Mouse (Mus musculus): ENCODE data around the gene Sumf1.

The Sumf1 gene

DNA sequence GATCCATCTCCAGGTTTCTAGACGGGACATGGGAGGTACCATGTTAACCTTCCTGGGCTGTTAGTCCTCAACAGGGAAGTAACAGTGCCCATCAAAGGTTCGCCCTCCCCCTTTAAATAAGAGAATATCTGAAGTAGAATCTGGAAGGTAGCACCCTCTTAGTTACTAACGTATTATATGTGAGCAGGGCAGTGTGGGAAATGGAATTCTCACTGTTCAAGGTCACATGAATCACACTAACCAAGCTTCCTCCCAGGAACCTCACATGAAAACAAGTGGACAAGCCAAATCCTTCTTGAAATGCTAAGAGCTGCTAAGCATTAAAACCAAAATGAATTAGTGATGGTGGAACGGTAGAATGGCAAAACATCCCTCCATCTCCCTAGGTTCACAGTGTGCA lies 38.7 kb downstream of the Sumf1 start:
- no peak for DNase-seq (ENCODE audit: low spot score in 2 of 2)

- no peak for DNase-seq (ENCODE audit: low spot score in 2 of 2)
Observed at GRCm38 (mm10) chr6:108145941-108146588, 39.3 kb downstream of the Sumf1 start.

DNA sequence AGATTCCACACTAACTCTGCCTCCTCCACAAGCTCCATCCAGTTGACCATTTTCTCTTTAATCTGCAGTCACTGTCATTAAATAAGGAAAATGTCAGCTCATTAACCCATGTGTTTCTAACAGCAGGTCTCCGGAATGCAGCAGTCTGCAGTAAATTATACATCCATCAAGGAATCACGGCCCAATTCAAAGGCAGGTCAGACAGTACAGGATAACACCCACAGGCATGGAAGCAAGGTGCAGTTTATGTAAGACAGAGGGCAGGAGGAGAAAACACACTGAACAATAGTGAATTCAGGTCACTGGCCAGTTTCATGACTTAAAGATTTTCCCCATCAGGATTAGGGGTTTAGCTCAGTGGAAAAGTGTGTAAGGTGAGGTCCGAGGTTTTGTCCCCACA lies 40.1 kb downstream of the Sumf1 start:
- DNase-seq (ENCODE audit: low spot score in 2 of 2): no peak

- DNase-seq (ENCODE audit: low spot score in 2 of 2): no peak
Observed at GRCm38 (mm10) chr6:108142796-108143195, 42.6 kb downstream of the Sumf1 start.

DNA sequence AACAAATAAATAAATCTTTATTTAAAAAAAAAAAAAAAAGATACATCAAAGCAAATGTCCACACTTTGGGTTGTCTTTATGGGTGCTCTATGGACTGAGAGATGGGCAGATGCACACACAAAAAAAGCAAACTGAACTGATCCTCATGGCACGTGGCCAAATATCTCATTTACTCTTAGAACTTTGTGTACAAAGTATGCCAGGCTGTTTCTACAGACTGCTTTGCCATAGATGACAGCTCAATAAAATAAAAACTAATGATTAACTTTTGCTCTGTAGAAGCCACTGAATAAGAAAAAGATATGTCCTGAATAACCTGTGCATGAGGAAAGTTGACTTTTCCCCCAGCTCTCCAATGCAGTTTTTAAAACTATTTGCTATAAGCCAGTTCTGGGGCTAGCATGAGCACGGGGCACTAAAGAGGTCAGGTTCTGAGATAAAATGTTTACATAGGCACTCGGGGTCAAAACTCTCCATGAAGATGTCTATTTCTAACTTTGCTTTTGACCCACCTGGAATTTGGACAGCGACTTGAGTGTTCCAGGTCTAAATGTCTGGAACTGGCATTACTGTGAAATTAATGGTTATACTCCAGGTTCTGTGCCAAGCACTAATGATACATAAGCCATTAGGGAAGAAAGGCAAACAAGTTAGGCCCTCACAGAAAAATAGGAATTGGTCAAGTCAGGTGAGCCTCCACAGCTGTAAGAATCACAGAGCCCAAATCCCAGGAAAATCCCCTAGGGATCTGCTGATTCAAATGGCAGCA lies 44.5 kb downstream of the Sumf1 start:
- DNase-seq (ENCODE audit: low spot score in 2 of 2): no peak

- no peak for DNase-seq (ENCODE audit: low spot score in 2 of 2)
Observed at GRCm38 (mm10) chr6:108137031-108137430, 48.4 kb downstream of the Sumf1 start.

GRCm38 (mm10) chr6:108136286-108136685 lies 49.1 kb downstream of the Sumf1 start:
- DNase-seq (ENCODE audit: low spot score in 2 of 2): no peak

DNA sequence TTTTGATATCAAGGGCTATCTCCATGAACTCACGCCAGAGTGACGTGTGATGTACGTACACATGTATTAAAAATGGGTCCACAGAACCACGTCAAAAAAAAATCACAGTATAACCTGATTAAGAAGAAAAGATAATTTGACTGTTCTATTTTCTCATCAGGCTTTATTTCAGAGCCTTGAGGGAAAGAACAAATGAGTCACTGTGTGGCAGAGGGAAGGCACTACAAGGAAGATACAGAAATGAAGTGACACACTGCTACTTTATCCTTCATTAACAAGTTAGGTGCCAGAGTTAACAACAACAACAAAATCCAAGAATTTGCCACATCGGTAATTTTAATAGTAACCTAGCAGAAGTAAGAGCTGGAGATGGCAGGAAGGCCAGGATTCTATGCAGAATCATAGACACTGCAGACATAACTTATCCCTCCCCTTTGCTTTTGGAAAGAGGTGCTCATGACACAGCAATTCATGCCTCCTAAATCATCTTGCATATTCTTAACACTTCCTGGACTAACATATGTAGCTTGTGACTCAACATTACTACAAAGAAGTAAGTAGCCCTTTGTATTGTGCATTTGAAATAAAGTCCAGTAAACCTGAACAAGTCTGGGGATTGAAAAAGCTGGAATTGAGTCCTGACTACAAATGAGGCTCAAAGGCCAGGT lies 53.0 kb downstream of the Sumf1 start:
- no peak for DNase-seq (ENCODE audit: low spot score in 2 of 2)

GRCm38 (mm10) chr6:108130718-108131117 lies 54.7 kb downstream of the Sumf1 start:
- DNase-seq (ENCODE audit: low spot score in 2 of 2): no peak

DNA sequence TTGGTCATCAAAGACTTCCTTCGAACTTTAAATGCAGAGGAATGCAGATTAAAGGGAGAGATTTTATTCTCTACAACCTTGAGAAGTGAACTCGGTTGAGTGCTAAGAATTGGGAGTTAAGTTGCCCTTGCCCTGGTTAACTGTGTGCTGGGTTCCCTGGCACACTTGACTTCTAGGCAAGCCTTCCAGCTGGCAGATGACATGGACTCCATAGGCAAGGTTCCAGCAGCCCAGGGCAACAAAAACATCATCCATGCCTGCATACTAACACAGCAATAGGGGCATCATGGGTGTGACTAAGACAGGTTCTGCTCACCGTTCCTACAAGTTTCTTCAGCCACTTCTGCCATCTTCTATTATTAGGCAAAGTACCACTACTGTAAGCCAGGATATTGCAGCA lies 58.8 kb downstream of the Sumf1 start:
- DNase-seq (ENCODE audit: low spot score in 2 of 2): no peak

GRCm38 (mm10) chr6:108125474-108125873 lies 59.9 kb downstream of the Sumf1 start:
- DNase-seq (ENCODE audit: low spot score in 2 of 2): no peak

- no peak for DNase-seq (ENCODE audit: low spot score in 2 of 2)
Observed at GRCm38 (mm10) chr6:108117881-108118280, 67.5 kb downstream of the Sumf1 start.

DNA sequence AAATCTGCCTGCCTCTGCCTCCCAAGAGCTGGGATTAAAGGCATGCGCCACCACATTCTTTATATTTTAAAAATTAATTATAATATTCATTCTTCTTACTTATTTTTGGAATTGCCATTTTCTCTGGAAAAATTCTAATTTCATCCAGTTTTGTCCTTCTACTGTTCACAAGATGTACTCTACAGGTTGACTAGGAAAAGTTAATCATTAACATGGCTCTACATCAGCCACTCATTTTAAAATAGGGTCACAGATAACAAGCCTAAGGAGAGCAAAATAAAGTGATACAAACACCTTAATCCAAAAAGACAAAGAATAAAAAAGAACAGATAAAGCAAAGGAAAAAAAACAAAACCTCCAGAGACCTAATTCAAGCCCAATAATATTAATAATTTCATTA lies 70.4 kb downstream of the Sumf1 start:
- no peak for DNase-seq (ENCODE audit: low spot score in 2 of 2)

GRCm38 (mm10) chr6:108111693-108112092 lies 73.7 kb downstream of the Sumf1 start:
- DNase-seq (ENCODE audit: low spot score in 2 of 2): no peak

DNA sequence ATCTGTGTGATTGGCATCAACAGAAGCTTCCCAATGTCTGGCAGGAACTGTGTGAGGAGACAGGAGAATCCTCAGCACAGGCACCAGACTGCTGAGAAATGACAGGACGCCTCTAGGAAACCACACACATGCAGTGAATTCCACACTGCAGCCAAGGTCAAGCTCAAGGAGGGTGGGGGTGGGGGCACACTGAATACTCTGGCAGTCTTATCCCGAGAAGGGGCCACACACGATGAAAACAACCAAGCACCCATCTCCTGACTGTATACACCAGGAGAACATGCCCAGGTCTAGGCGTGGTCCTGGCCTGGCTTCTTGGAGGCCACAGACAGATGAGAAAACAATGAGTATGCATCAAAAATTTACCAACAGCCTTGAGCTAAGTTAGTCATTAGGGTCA lies 75.0 kb downstream of the Sumf1 start:
- DNase-seq (ENCODE audit: low spot score in 2 of 2): no peak

DNA sequence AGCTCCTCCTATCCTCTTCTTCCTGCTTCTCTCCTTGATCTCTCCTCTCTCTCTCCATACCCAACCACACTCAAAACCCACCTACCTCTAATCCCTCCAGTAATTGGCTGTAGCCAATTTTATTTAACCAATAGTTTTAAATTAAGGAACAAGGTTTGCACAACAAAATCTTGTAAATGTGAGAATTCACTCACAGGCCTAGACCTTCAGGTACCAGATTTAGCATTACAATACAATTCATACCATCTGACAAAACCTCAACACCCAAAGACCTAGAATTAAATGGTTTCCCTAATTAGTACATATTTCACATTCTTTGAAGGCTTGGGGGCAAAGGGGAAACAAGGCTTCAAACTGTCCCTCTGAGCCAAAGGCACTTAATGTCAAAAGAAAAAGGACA lies 78.0 kb downstream of the Sumf1 start:
- DNase-seq (ENCODE audit: low spot score in 2 of 2): no peak

- no peak for DNase-seq (ENCODE audit: low spot score in 2 of 2)
Observed at GRCm38 (mm10) chr6:108101936-108102830, 83.2 kb downstream of the Sumf1 start.

- no peak for DNase-seq (ENCODE audit: low spot score in 2 of 2)
Observed at GRCm38 (mm10) chr6:108098846-108099217, 86.5 kb downstream of the Sumf1 start.

- peak; percentile 39 to 67 for DNase-seq (ENCODE audit: low spot score in 2 of 2)
Observed at GRCm38 (mm10) chr6:108098171-108098845, 87.1 kb downstream of the Sumf1 start.

DNA sequence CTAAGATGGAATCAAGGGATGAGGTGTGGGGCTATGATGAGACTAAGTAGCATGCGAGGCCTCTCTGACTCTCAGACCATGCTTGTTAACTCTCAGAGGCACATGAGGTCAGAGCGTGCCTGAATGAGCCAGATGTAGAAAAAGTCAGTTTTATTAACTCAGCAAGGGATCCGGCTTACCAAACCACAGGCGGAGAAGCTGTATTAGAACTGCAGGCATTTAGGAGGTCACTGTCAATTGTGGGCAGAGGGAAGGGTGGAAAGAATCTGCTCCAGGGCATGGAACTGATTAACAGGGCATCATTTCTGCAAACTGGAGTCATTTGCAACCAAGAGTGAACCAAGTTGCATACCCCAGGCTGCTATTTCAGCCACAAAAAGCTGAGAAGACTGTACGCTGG lies 89.9 kb downstream of the Sumf1 start:
- no peak for DNase-seq (ENCODE audit: low spot score in 2 of 2)

DNA sequence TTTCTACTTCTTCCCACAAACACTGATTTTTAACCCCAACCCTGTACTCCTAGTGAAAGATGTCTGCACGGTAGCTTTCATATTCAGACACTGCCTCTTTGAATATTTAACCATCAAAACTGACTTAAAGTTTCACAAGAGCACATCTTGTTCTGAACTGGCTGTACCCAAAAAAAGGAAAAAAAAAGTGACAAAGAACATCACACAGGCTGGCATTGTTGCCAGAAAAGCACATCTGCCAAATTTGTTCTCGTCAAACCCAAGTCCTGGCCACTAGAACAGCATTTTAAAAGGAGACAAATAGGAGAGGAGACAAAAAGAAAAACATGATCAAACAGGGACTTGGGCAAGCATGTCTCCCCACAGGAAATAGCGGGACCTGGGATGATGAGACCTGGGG lies 91.9 kb downstream of the Sumf1 start:
- DNase-seq (ENCODE audit: low spot score in 2 of 2): no peak

All from urinary bladder, postnatal 4 days (tissue).